Mouse (Mus musculus) ES-E14 (cell line): ENCODE results near the gene Lgi1.

Experiments
- HCFC1 ChIP-seq: IDR thresholded peaks from 2 replicates; pipeline ENCODE4 v1.6.1; 2012; ENCODE audit warnings: low read length, inconsistent platforms, borderline replicate concordance; ENCODE audit not compliant: insufficient read depth
- MAFK ChIP-seq: IDR thresholded peaks from 2 replicates; pipeline ENCODE4 v1.6.1; 2014; ENCODE audit warnings: mild to moderate bottlenecking, low read depth, low read length, inconsistent platforms; ENCODE audit not compliant: insufficient read depth
- ZC3H11A ChIP-seq: IDR thresholded peaks from 2 replicates; pipeline ENCODE4 v1.6.1; 2012; ENCODE audit warnings: low read depth, mild to moderate bottlenecking, inconsistent platforms, low read length, borderline replicate concordance

DNA sequence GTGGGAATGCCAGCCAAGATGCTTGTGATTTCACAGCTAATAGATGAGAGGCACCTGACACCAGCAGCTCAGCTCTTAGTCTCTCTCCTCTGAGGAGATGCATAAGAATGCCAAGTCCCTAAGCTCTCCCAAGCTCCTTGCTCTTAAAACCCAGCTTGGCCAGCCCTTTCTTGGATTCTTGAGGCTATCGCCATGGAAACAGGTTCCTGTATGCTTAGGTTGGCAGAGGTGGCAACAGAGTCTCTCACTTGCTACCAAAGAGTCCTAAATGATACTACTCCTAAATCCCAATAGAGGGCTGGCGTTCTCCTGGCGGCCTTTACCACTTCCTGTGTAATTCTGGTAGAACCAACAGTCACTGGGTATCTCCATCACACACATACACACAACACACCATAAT is 4.9 kb upstream of the Lgi1 start:
- TF ChIP-seq ZC3H11A (no peak), MAFK (no peak), HCFC1 (no peak)
